Mouse (Mus musculus) forebrain, embryonic 13.5 days (tissue): ENCODE data around the gene Ing4. TPM values are rescaled to one million over a fixed set of nuclear protein-coding genes. Genes with fewer than 3 reads are reported as not detected.
A peak's percentile ranks its signal among the peaks of the same experiment; 100 is the strongest.

ENCODE experiments used
- ATAC-seq: fragments of 200-750 bp; cut with Nextera tagmentation; 2 replicates; pipeline ENCODE4 v1.8.0; 2017
- H3K27ac ChIP-seq: fragments of 300-500 bp; sonication (generic); 2 replicates; pipeline ENCODE4 v1.5.1; 2015; ENCODE audit warnings: inconsistent platforms, mild to moderate bottlenecking, moderate library complexity
- H3K27me3 ChIP-seq: fragments of 300-500 bp; sonication (generic); 2 replicates; pipeline ENCODE4 v1.6.1; 2015; ENCODE audit warnings: mild to moderate bottlenecking, inconsistent platforms
- H3K36me3 ChIP-seq: fragments of 300-500 bp; sonication (generic); 2 replicates; pipeline ENCODE4 v1.6.1; 2015; ENCODE audit warnings: mild to moderate bottlenecking, inconsistent platforms; ENCODE audit not compliant: poor library complexity, severe bottlenecking
- H3K4me1 ChIP-seq: fragments of 300-500 bp; sonication (generic); 2 replicates; pipeline ENCODE4 v1.6.1; 2015; ENCODE audit warnings: inconsistent platforms
- H3K4me2 ChIP-seq: fragments of 300-500 bp; sonication (generic); 2 replicates; pipeline ENCODE4 v1.6.1; 2015; ENCODE audit warnings: inconsistent platforms, mild to moderate bottlenecking, moderate library complexity
- H3K4me3 ChIP-seq: fragments of 300-500 bp; sonication (generic); 2 replicates; pipeline ENCODE4 v1.5.1; 2015; ENCODE audit warnings: mild to moderate bottlenecking, inconsistent platforms
- H3K9ac ChIP-seq: fragments of 300-500 bp; sonication (generic); 2 replicates; pipeline ENCODE4 v1.6.1; 2015; ENCODE audit warnings: mild to moderate bottlenecking, inconsistent platforms
- H3K9me3 ChIP-seq: fragments of 300-500 bp; sonication (generic); replicated peaks from 2 replicates; pipeline ENCODE4 v1.6.1; 2016; ENCODE audit warnings: inconsistent platforms
- WGBS: fragments of 180-500 bp; shearing (Covaris S2); methylation state at CpG from one replicate; pipeline ENCODE4 v1.1.7; 2015; 5-methylcytosine and 5-hydroxymethylcytosine counted together
- polyA plus RNA-seq: library from polyadenylated mRNA; unstranded; fragments of >200 nt; fragmentation: Nextera tagmentation; extraction: Ambion mirVana; gene quantifications from 2 replicates; pipeline ENCODE4 v1.2.1, GENCODE M21; 2015

The Ing4 gene
- polyA plus RNA-seq, result 190 and 200 TPM in 2 replicates

- H3K36me3 ChIP-seq, result peaks cover 52% of the 10 kb centered on the region
- no peaks in the 10 kb centered on the region for H3K9me3 ChIP-seq
- H3K4me3 ChIP-seq, result peak within 1 kb of the TSS; percentile 78
- peak within 1 kb of the TSS; percentile 83 for H3K4me2 ChIP-seq
- peak; percentile 96 for ATAC-seq
- H3K4me1 ChIP-seq, result peaks cover 22% of the 10 kb centered on the region
- no peaks in the 10 kb centered on the region for H3K27me3 ChIP-seq
- H3K27ac ChIP-seq, result peak within 1 kb of the TSS; percentile 63
- under 1% methylated on average over 26 of the region's 26 CpGs for WGBS
- H3K9ac ChIP-seq, result peak within 1 kb of the TSS; percentile 75
These were observed at the start of gene Ing4 for GRCm38 (mm10) chr6:125039533-125040153. Gene Ing4 (plus strand): TSS chr6:125039760.

GRCm38 (mm10) chr6:124992241-124992640 lies 47.3 kb upstream of the Ing4 start:
- no peak overlapping the region for H3K4me2 ChIP-seq
- peaks cover 46% of the 10 kb centered on the region for H3K27me3 ChIP-seq
- no peak overlapping the region for H3K9ac ChIP-seq
- ATAC-seq, result peak; percentile 37
- WGBS, result 73% methylated on average over 4 of the region's 4 CpGs
- H3K4me3 ChIP-seq, result no peak overlapping the region
- peaks cover 8% of the 10 kb centered on the region for H3K9me3 ChIP-seq
- no peaks in the 10 kb centered on the region for H3K36me3 ChIP-seq
- H3K27ac ChIP-seq, result peak overlapping the region; percentile 48
- H3K4me1 ChIP-seq, result peaks cover 17% of the 10 kb centered on the region

GRCm38 (mm10) chr6:124993365-124993764 lies 46.2 kb upstream of the Ing4 start:
- peaks cover 27% of the 10 kb centered on the region for H3K4me1 ChIP-seq
- no peaks in the 10 kb centered on the region for H3K36me3 ChIP-seq
- no peak overlapping the region for H3K4me2 ChIP-seq
- H3K9me3 ChIP-seq, result peaks cover 8% of the 10 kb centered on the region
- ATAC-seq, result no peak
- peaks cover 52% of the 10 kb centered on the region for H3K27me3 ChIP-seq
- H3K27ac ChIP-seq, result no peak overlapping the region
- 83% methylated on average over 9 of the region's 9 CpGs for WGBS
- no peak overlapping the region for H3K9ac ChIP-seq
- H3K4me3 ChIP-seq, result no peak overlapping the region

GRCm38 (mm10) chr6:124993876-124994275 lies 45.7 kb upstream of the Ing4 start:
- ATAC-seq, result no peak
- 12% methylated on average over 11 of the region's 11 CpGs for WGBS
- Histone ChIP-seq H3K36me3 (no peaks in the 10 kb centered on the region), H3K9me3 (peaks cover 8% of the 10 kb centered on the region), H3K4me1 (peaks cover 27% of the 10 kb centered on the region), H3K9ac (0 out of 2 replicates have a peak overlapping the region, but pooled peaks have one; percentile 54), H3K4me3 (no peak overlapping the region), H3K27ac (no peak overlapping the region), H3K27me3 (peaks cover 57% of the 10 kb centered on the region), H3K4me2 (peak overlapping the region; percentile 8; the same call in 1 of the 2 replicates)

- Histone ChIP-seq H3K4me3 (no peak overlapping the region), H3K9ac (no peak overlapping the region), H3K4me2 (no peak overlapping the region), H3K9me3 (peaks cover 2% of the 10 kb centered on the region), H3K36me3 (no peaks in the 10 kb centered on the region), H3K27ac (no peak overlapping the region), H3K27me3 (peaks cover 70% of the 10 kb centered on the region), H3K4me1 (peaks cover 29% of the 10 kb centered on the region)
- ATAC-seq, result no peak
- 73% methylated on average over 7 of the region's 7 CpGs for WGBS
These were observed 44.3 kb upstream of the Ing4 start for GRCm38 (mm10) chr6:124995246-124995645.

GRCm38 (mm10) chr6:124995831-124996403 lies 43.6 kb upstream of the Ing4 start:
- Histone ChIP-seq H3K4me3 (peak overlapping the region; percentile 67), H3K27me3 (peaks cover 76% of the 10 kb centered on the region), H3K4me1 (peaks cover 29% of the 10 kb centered on the region), H3K4me2 (peak overlapping the region; percentile 97), H3K36me3 (no peaks in the 10 kb centered on the region), H3K27ac (no peak overlapping the region), H3K9me3 (no peaks in the 10 kb centered on the region), H3K9ac (peak overlapping the region; percentile 86)
- ATAC-seq, result no peak
- WGBS, result 50% methylated on average over 8 of the region's 8 CpGs

GRCm38 (mm10) chr6:124996551-124997501 lies 42.7 kb upstream of the Ing4 start, which contains the start of gene Pianp:
Gene Pianp (plus strand): TSS chr6:124996694.
- H3K4me1 ChIP-seq, result peaks cover 29% of the 10 kb centered on the region
- WGBS, result 1% methylated on average over 51 of the region's 78 CpGs
- peak within 1 kb of the TSS; percentile 61 for H3K27ac ChIP-seq
- peak within 1 kb of the TSS; percentile 97 for H3K4me2 ChIP-seq
- H3K36me3 ChIP-seq, result no peaks in the 10 kb centered on the region
- H3K27me3 ChIP-seq, result peaks cover 86% of the 10 kb centered on the region
- no peaks in the 10 kb centered on the region for H3K9me3 ChIP-seq
- peak within 1 kb of the TSS; percentile 67 for H3K4me3 ChIP-seq
- peak within 1 kb of the TSS; percentile 86 for H3K9ac ChIP-seq
- ATAC-seq, result peak; percentile 88

- H3K36me3 ChIP-seq, result no peaks in the 10 kb centered on the region
These were observed 41.5 kb upstream of the Ing4 start for GRCm38 (mm10) chr6:124998066-124998465.

GRCm38 (mm10) chr6:124999091-124999490 lies 40.5 kb upstream of the Ing4 start:
- peaks cover 26% of the 10 kb centered on the region for H3K4me1 ChIP-seq
- H3K36me3 ChIP-seq, result no peaks in the 10 kb centered on the region
- no peak overlapping the region for H3K9ac ChIP-seq
- WGBS, result 32% methylated on average over 13 of the region's 14 CpGs
- H3K27me3 ChIP-seq, result peaks cover 88% of the 10 kb centered on the region
- H3K4me3 ChIP-seq, result no peak overlapping the region
- no peak overlapping the region for H3K27ac ChIP-seq
- H3K9me3 ChIP-seq, result no peaks in the 10 kb centered on the region
- no peak overlapping the region for H3K4me2 ChIP-seq
- no peak for ATAC-seq

More at GRCm38 (mm10) chr6:124998066-124998465, 41.5 kb upstream of the Ing4 start:
- Histone ChIP-seq H3K9me3 (no peaks in the 10 kb centered on the region), H3K4me3 (peak overlapping the region; percentile 67), H3K9ac (peak overlapping the region; percentile 86; the same call in 1 of the 2 replicates), H3K27ac (no peak overlapping the region), H3K4me1 (peaks cover 29% of the 10 kb centered on the region), H3K4me2 (peak overlapping the region; percentile 97), H3K27me3 (peaks cover 94% of the 10 kb centered on the region)
- ATAC-seq, result no peak
- WGBS, result 9% methylated on average over 8 of the region's 8 CpGs

GRCm38 (mm10) chr6:124999546-124999945 lies 40.0 kb upstream of the Ing4 start:
- peaks cover 24% of the 10 kb centered on the region for H3K4me1 ChIP-seq
- H3K9me3 ChIP-seq, result no peaks in the 10 kb centered on the region
- no peak overlapping the region for H3K4me3 ChIP-seq
- no peak overlapping the region for H3K9ac ChIP-seq
- WGBS, result 33% methylated on average over 10 of the region's 10 CpGs
- H3K27me3 ChIP-seq, result peaks cover 84% of the 10 kb centered on the region
- no peak overlapping the region for H3K4me2 ChIP-seq
- H3K27ac ChIP-seq, result no peak overlapping the region
- no peak for ATAC-seq
- H3K36me3 ChIP-seq, result no peaks in the 10 kb centered on the region

GRCm38 (mm10) chr6:125003706-125004105 lies 35.9 kb upstream of the Ing4 start:
- Histone ChIP-seq H3K9me3 (no peaks in the 10 kb centered on the region), H3K4me1 (peaks cover 12% of the 10 kb centered on the region), H3K27me3 (peaks cover 45% of the 10 kb centered on the region), H3K4me2 (no peak overlapping the region), H3K4me3 (no peak overlapping the region), H3K9ac (no peak overlapping the region), H3K27ac (no peak overlapping the region), H3K36me3 (no peaks in the 10 kb centered on the region)
- ATAC-seq, result no peak
- WGBS, result 58% methylated on average over 3 of the region's 3 CpGs

GRCm38 (mm10) chr6:125005086-125005485 lies 34.5 kb upstream of the Ing4 start:
- no peak overlapping the region for H3K9ac ChIP-seq

More at GRCm38 (mm10) chr6:125005086-125005485, 34.5 kb upstream of the Ing4 start:
- Histone ChIP-seq H3K4me3 (no peak overlapping the region), H3K9me3 (no peaks in the 10 kb centered on the region), H3K4me2 (no peak overlapping the region), H3K4me1 (peaks cover 14% of the 10 kb centered on the region), H3K27ac (no peak overlapping the region), H3K36me3 (no peaks in the 10 kb centered on the region), H3K27me3 (peaks cover 32% of the 10 kb centered on the region)
- 35% methylated on average over 3 of the region's 3 CpGs for WGBS
- ATAC-seq, result no peak
